ENCODE assay signal across 8 mouse cellular contexts in genomic region chrX:42150346-42151023, GRCm38 (mm10). TPM values are rescaled to one million over a fixed set of nuclear protein-coding genes. Genes with fewer than 3 reads are reported as not detected.
DNase-seq lines count a peak whose midpoint lies in the region; ATAC-seq and TF ChIP-seq lines count a peak whose summit lies in the region.

No protein-coding gene starts in this region.

- peak overlapping the region; percentile 93 for H3K4me3 ChIP-seq in bone marrow, adult 2 months (replicated peaks; ENCODE audit: control insufficient read depth, low read depth, low read length)
- peak overlapping the region; percentile 59 for H3K4me3 ChIP-seq in embryonic facial prominence, embryonic 14.5 days (ENCODE audit: low read depth, low read length)
- peak overlapping the region; percentile 63 for H3K4me3 ChIP-seq in heart, embryonic 11.5 days (ENCODE audit: low read depth, low read length)
- peak overlapping the region; percentile 62 for H3K4me3 ChIP-seq in kidney, embryonic 16.5 days (ENCODE audit: low read length)
- peak overlapping the region; percentile 73 for H3K4me3 ChIP-seq in liver, embryonic 13.5 days (replicated peaks)
- H3K4me3 ChIP-seq in stomach, embryonic 16.5 days (replicated peaks; ENCODE audit: low read length): peak overlapping the region; percentile 62

- peak; percentile 91 for DNase-seq in 416B (ENCODE audit: low read depth)
- peak; percentile 93 for DNase-seq in embryonic facial prominence, embryonic 14.5 days (ENCODE audit: low spot score)
- DNase-seq in liver, embryonic 13.5 days: peak; percentile 65
- peak; percentile 69 for DNase-seq in neural tube, embryonic 10.5 days (ENCODE audit: extremely low spot score, low spot score)

- no peaks in the 10 kb centered on the region for H3K27me3 ChIP-seq in embryonic facial prominence, embryonic 14.5 days (replicated peaks; ENCODE audit: control insufficient read depth, insufficient read depth, low read length)
- no peaks in the 10 kb centered on the region for H3K27me3 ChIP-seq in heart, embryonic 11.5 days (ENCODE audit: control insufficient read depth, insufficient read depth, low read length)
- no peaks in the 10 kb centered on the region for H3K27me3 ChIP-seq in kidney, embryonic 16.5 days (ENCODE audit: insufficient read depth, low read length)
- H3K27me3 ChIP-seq in liver, embryonic 13.5 days: no peaks in the 10 kb centered on the region
- H3K27me3 ChIP-seq in stomach, embryonic 16.5 days (ENCODE audit: control insufficient read depth, insufficient read depth, low read length): no peaks in the 10 kb centered on the region

- peak overlapping the region; percentile 99 for H3K27ac ChIP-seq in bone marrow, adult 2 months (ENCODE audit: control insufficient read depth, insufficient read depth, low read depth, low read length, poor library complexity)
- peak overlapping the region; percentile 99 for H3K27ac ChIP-seq in embryonic facial prominence, embryonic 14.5 days (replicated peaks; ENCODE audit: low read depth, low read length)
- H3K27ac ChIP-seq in heart, embryonic 11.5 days (ENCODE audit: low read depth, low read length): peak overlapping the region; percentile 100
- peak overlapping the region; percentile 99 for H3K27ac ChIP-seq in kidney, embryonic 16.5 days (ENCODE audit: low read length)
- H3K27ac ChIP-seq in liver, embryonic 13.5 days: peak overlapping the region; percentile 93
- peak overlapping the region; percentile 99 for H3K27ac ChIP-seq in stomach, embryonic 16.5 days (ENCODE audit: low read length)

- H3K9ac ChIP-seq in embryonic facial prominence, embryonic 14.5 days (ENCODE audit: low read depth, low read length): peak overlapping the region; percentile 94
- H3K9ac ChIP-seq in heart, embryonic 11.5 days (ENCODE audit: low read depth, low read length): peak overlapping the region; percentile 97
- H3K9ac ChIP-seq in kidney, embryonic 16.5 days (replicated peaks; ENCODE audit: low read length): peak overlapping the region; percentile 94
- peak overlapping the region; percentile 93 for H3K9ac ChIP-seq in liver, embryonic 13.5 days
- peak overlapping the region; percentile 95 for H3K9ac ChIP-seq in stomach, embryonic 16.5 days (ENCODE audit: low read length)

- H3K4me2 ChIP-seq in embryonic facial prominence, embryonic 14.5 days (ENCODE audit: low read depth, low read length): peak overlapping the region; percentile 59
- peak overlapping the region; percentile 61 for H3K4me2 ChIP-seq in heart, embryonic 11.5 days
- H3K4me2 ChIP-seq in kidney, embryonic 16.5 days (replicated peaks; ENCODE audit: low read depth, low read length): peak overlapping the region; percentile 65
- H3K4me2 ChIP-seq in liver, embryonic 13.5 days: peak overlapping the region; percentile 69
- peak overlapping the region; percentile 65 for H3K4me2 ChIP-seq in stomach, embryonic 16.5 days (ENCODE audit: low read depth, low read length)

- H3K36me3 ChIP-seq in embryonic facial prominence, embryonic 14.5 days (ENCODE audit: control insufficient read depth, insufficient read depth, low read length): no peaks in the 10 kb centered on the region
- H3K36me3 ChIP-seq in heart, embryonic 11.5 days (ENCODE audit: control insufficient read depth, insufficient read depth, low read length): no peaks in the 10 kb centered on the region
- no peaks in the 10 kb centered on the region for H3K36me3 ChIP-seq in kidney, embryonic 16.5 days (ENCODE audit: insufficient read depth, low read length)
- H3K36me3 ChIP-seq in liver, embryonic 13.5 days: no peaks in the 10 kb centered on the region
- H3K36me3 ChIP-seq in stomach, embryonic 16.5 days (ENCODE audit: control insufficient read depth, insufficient read depth, low read length): no peaks in the 10 kb centered on the region

- no peak for TF ChIP-seq POLR2A in bone marrow, adult 2 months (IDR thresholded peaks at IDR 0.05; ENCODE audit: borderline replicate concordance, control insufficient read depth, low read depth, low read length)

- WGBS in bone marrow, adult 2 months: 4% methylated on average over 24 of the region's 40 CpGs
- WGBS in embryonic facial prominence, embryonic 14.5 days: 32% methylated on average over 16 of the region's 40 CpGs
- 15% methylated on average over 18 of the region's 40 CpGs for WGBS in heart, embryonic 11.5 days (ENCODE audit: insufficient replicate concordance)
- 33% methylated on average over 16 of the region's 40 CpGs for WGBS in kidney, embryonic 16.5 days
- 16% methylated on average over 27 of the region's 40 CpGs for WGBS in liver, embryonic 13.5 days (ENCODE audit: insufficient replicate concordance)
- WGBS in stomach, embryonic 16.5 days: 20% methylated on average over 27 of the region's 40 CpGs

- ATAC-seq in embryonic facial prominence, embryonic 14.5 days (ENCODE audit: low read depth): peak; percentile 80
- peak; percentile 53 for ATAC-seq in heart, embryonic 11.5 days (replicated peaks; ENCODE audit: insufficient number of reproducible peaks, low FRiP score, low TSS enrichment)
- ATAC-seq in kidney, embryonic 16.5 days (ENCODE audit: low FRiP score, low TSS enrichment): peak; percentile 82
- ATAC-seq in liver, embryonic 13.5 days (ENCODE audit: low read depth): peak; percentile 59
- peak; percentile 81 for ATAC-seq in stomach, embryonic 16.5 days (ENCODE audit: insufficient read depth, low FRiP score)

- no peaks in the 10 kb centered on the region for H3K9me3 ChIP-seq in embryonic facial prominence, embryonic 14.5 days (ENCODE audit: control insufficient read depth, low read length)
- H3K9me3 ChIP-seq in heart, embryonic 11.5 days (replicated peaks; ENCODE audit: control insufficient read depth, low read length): no peaks in the 10 kb centered on the region
- H3K9me3 ChIP-seq in kidney, embryonic 16.5 days (ENCODE audit: low read length): no peaks in the 10 kb centered on the region
- no peaks in the 10 kb centered on the region; the same call in 1 of the 2 replicates for H3K9me3 ChIP-seq in liver, embryonic 13.5 days (replicated peaks)
- H3K9me3 ChIP-seq in stomach, embryonic 16.5 days (replicated peaks; ENCODE audit: control insufficient read depth, low read length): no peaks in the 10 kb centered on the region

- TF ChIP-seq CTCF in bone marrow, adult 2 months (IDR thresholded peaks at IDR 0.05; ENCODE audit: control insufficient read depth, insufficient read depth, low read length): no peak

- H3K4me1 ChIP-seq in bone marrow, adult 2 months (ENCODE audit: control insufficient read depth, insufficient read depth, low read length): no peaks in the 10 kb centered on the region; the same call in 1 of the 2 replicates
- H3K4me1 ChIP-seq in embryonic facial prominence, embryonic 14.5 days (ENCODE audit: control insufficient read depth, insufficient read depth, low read length): no peaks in the 10 kb centered on the region
- H3K4me1 ChIP-seq in heart, embryonic 11.5 days (ENCODE audit: control insufficient read depth, insufficient read depth, low read length): peaks cover 3% of the 10 kb centered on the region; the same call in 1 of the 2 replicates
- peaks cover 8% of the 10 kb centered on the region; the same call in 1 of the 2 replicates for H3K4me1 ChIP-seq in kidney, embryonic 16.5 days (ENCODE audit: insufficient read depth, low read length)
- H3K4me1 ChIP-seq in liver, embryonic 13.5 days (replicated peaks): peaks cover 15% of the 10 kb centered on the region
- H3K4me1 ChIP-seq in stomach, embryonic 16.5 days (ENCODE audit: control insufficient read depth, insufficient read depth, low read length): no peaks in the 10 kb centered on the region

RNA-seq across cellular contexts. Expression of gene Stag2, which starts 1.4 kb away (rescaled TPM):
- 27.2 and 44.4 TPM in 2 replicates for polyA plus RNA-seq in bone marrow, adult 2 months (2011; ENCODE audit: insufficient read depth, insufficient read length, low replicate concordance, missing spikeins)
- polyA plus RNA-seq in embryonic facial prominence, embryonic 14.5 days (2014; fragmentation: Nextera tagmentation; extraction: Ambion mirVana): 54.2 and 56.2 TPM in 2 replicates
- polyA plus RNA-seq in heart, embryonic 11.5 days (2014; fragmentation: Nextera tagmentation; extraction: Ambion mirVana): 44.3 and 47.9 TPM in 2 replicates
- 41.7 and 47.3 TPM in 2 replicates for polyA plus RNA-seq in kidney, embryonic 16.5 days (2015; fragmentation: Nextera tagmentation; extraction: Ambion mirVana)
- 28.2 and 37.9 TPM in 2 replicates for polyA plus RNA-seq in liver, embryonic 13.5 days (2015; fragmentation: Nextera tagmentation; extraction: Ambion mirVana)
- 36.3 and 41.1 TPM in 2 replicates for polyA plus RNA-seq in stomach, embryonic 16.5 days (2015; fragmentation: Nextera tagmentation; extraction: Ambion mirVana)

Comparison
In these comparisons a context has a peak if more than half of its experiments do, and no peak if none do; other contexts are left out.
1. Peak in every context shown above with its lines: DNase-seq, ATAC-seq, H3K4me3 ChIP-seq and H3K27ac ChIP-seq.